Mouse (Mus musculus): Measurements from ENCODE around the gene Arhgap23.

Gene Arhgap23

GRCm38 (mm10) chr11:97502383-97502782 is 87.0 kb downstream of the Arhgap23 start:
- no peak for DNase-seq (ENCODE audit: low spot score in 2 of 2)

DNA sequence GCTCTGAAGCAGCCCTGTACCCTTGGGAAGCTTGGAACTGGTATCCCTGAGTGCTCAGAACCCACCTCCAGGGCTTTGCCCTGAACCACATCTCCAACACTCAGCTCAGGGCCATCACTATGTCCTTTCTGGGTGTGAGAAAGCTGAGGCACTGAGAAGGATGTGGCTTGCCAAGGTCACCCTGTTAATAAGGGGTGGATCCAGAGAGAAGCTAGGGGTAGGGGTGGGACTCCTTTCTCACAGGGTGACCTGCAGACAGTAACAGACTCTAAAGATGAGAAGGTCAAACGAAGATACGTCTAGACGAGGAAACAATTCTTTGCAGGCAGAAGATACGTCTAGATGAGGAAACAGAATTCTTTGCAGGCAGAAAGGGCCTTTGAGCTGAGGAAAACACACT is 87.5 kb downstream of the Arhgap23 start:
- DNase-seq (ENCODE audit: low spot score in 2 of 2) = no peak

- no peak for DNase-seq (ENCODE audit: low spot score in 2 of 2)
These were observed 90.5 kb downstream of the Arhgap23 start for GRCm38 (mm10) chr11:97505784-97506183.

DNA sequence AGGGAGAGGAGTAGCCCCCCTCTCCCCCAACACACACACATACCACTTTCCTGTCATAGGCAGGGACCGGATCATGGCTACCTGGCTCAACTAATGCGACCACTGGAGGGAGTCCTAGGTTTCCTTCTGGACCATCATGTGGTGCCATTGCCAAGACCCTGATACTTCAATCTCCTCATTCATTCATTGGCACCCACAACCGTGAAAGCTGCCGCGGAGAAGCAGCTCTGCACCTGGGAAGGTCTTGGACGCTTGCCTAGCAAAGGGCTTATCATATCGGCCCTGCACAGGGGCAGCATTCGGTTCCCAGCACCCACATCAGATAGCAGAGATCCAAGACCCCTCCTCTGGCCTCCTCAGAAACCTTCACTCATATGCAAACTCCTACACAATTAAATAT is 91.0 kb downstream of the Arhgap23 start:
- DNase-seq (ENCODE audit: low spot score in 2 of 2) = no peak

- no peak for DNase-seq (ENCODE audit: low spot score in 2 of 2)
These were observed 92.9 kb downstream of the Arhgap23 start for GRCm38 (mm10) chr11:97508198-97508597.

DNA sequence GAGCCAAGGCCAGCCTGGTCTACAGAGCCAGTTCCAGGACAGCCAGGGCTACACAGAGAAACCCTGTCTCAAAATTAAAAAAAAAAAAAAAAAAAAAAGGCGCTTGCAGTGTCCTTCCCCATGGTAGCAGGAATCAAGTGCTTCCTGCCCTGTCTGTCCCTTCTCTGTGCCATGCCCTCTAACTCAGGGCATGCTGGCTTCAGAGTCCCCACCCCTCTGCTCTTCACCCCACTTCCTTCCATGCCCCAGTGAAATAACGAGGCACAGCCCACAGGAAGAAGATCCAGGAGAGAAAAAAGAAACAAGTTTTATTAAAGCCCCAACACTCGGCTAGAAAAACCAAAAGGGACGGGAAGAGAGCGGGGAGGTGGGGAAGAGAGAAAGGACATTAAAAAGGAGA is 93.7 kb downstream of the Arhgap23 start:
- no peak for DNase-seq (ENCODE audit: low spot score in 2 of 2)

DNA sequence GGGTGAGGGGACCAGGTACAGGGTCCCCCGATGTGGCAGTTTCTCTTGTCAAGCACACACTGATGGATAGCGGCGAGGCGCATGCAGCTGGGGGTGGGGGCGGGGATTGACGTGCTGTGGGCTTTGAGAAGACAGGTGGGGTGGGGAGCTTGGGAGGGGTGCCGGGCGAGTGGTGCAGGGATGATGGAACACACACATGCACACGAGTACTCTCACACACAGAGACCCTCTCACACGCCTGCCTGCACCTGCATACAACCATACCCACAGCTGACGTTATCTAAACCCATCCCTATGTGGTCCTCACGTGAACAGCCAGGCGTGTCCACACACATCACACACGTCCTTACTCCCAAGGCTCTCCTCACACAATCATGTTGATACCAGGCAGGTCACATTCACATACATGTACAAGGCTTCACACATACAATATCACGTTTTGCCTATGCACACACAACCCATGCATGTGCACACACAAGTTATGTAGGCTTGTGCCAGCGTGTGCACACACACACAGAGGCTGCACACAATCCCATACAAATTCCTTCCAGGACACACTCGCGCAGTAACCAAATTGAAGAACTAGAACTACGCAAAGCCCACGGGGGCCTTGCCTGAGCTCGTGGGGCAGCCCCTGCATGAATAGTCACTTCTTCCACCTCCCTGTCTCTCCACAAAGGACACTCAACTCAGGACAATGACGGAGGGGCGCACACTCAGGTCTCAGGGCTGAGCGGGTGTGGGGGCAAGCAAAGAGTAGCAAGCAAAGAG is 94.6 kb downstream of the Arhgap23 start:
- no peak for DNase-seq (ENCODE audit: low spot score in 2 of 2)

DNA sequence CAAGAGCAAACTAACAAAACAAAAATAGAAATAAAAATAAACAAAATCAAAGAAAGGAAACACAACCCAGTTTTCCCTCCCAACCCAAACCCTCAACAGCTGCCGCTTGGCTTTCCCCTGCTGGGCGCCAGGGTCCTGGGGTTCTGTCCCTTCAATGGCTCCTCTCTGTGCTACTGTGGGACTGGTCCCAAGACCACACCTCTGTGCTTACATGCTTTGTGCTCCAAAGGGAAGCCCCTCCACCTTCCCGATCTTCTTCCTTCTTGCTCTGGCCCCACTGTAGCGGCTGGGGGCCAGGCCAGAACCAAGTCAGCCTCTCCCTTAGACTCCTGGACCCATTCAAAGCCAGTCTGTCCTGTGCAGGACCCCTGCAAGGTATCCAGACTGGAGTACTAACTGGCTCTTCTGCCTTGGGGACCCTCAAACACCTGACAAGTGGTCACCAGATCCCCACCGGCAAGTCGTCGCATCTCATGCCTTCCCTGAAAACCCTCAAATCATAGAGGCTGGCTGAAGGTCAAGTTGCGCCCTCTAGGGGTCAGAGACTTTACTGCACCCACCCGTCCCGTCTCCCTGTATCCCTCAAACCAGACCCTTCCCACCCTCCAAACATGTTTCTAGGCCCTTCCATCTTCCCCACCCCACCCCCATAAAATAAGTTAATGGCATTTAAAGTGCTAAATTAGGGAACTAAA is 95.8 kb downstream of the Arhgap23 start:
- peak in 1 of 2 experiments; percentile 45 for DNase-seq (ENCODE audit: low spot score in 2 of 2)

DNA sequence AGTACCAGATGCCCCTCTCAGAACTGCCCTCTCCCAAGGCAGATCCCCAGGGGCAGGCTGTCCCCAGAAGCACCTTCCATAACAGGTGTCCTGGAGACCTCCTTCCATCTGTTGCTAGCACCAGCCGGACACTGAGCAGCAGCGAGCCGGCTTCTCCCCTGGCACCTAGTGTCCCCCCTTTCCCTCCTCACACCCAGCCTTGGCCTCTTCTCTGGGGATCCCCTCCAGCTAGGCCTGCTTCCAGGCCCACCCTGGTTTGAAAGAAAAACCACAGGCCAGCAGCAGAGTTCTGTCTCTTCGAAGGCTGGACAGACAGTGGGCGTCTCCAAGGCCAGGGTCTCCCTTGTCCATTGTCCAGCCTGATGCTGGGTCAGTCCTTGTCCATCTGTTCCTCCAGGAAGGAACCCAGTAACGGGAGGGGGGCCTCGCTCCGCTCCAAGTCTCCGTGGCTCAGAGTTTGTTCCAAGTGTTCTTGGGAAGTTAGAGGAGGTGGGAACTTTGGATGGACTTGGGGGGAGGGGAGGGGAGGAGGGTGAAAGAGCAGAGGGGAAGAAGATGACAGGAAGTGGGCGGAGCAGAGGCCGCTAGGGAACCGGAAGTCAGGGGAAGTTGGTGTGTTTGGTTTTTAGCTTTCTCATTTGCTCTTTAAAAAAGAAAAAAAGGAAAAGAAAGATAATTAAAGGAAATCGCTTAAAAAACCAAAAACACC is 96.5 kb downstream of the Arhgap23 start:
- no peak for DNase-seq (ENCODE audit: low spot score in 2 of 2)

DNA sequence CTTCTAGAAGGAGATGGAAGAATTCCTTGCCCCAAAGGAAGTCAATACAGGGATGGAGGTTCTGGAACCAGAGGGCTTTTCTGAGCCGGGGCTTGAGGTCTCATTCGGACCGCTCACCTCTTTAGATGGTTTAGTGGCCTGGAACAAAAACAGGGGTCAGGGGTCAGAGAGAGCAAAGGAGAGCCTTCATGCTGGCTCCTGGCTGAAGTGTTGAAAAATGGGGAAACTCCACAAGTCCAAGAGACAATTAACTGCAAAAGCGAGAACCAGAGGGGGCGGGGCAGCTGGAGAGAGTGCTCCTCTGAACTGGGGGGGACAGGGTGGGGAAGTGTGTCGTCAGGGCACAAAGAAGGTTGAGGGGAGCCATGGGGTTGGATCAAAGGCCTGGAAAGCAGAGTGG is 97.2 kb downstream of the Arhgap23 start:
- DNase-seq (ENCODE audit: low spot score in 2 of 2) = no peak

- DNase-seq (ENCODE audit: low spot score in 2 of 2) = no peak
These were observed 97.7 kb downstream of the Arhgap23 start for GRCm38 (mm10) chr11:97513066-97513465.

GRCm38 (mm10) chr11:97520541-97520940 is 105.2 kb downstream of the Arhgap23 start:
- DNase-seq (ENCODE audit: low spot score in 2 of 2) = no peak

DNA sequence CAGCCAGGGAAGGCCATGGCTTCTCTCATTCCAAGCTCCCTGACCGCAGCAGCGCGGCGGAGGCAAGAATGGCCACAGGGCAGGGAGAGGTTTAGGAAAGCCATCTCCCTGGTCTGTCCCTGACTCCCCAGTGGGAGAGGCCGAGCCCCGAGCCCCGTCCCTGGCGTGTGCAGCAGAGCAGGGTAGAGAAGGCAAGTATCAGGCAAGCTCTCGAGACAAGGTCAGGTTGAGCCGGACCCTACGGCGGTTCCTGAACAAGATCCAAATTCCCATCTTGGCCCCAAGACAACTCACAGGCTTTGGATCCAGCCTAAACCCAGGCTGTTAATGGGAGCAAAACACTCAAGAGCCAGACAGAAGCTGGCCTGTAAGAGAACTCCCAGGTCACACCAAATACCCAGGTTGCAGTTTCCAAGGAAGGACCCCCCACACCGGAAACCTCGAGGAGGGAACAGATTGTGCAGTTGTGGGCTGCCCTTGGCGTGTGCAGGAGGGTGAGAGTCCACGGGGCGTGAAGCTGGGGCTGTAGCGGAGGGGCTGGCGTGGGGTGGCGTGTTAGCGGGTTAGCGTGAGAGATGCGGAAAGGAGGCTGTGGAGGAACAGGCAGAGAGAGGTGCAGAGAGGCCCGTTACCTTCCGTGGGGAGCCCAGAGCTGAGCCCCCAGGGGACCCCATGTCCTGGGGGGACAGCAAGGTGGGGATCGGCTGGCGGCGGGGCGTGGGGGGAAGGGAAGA is 106.6 kb downstream of the Arhgap23 start:
- DNase-seq (ENCODE audit: low spot score in 2 of 2) = no peak

DNA sequence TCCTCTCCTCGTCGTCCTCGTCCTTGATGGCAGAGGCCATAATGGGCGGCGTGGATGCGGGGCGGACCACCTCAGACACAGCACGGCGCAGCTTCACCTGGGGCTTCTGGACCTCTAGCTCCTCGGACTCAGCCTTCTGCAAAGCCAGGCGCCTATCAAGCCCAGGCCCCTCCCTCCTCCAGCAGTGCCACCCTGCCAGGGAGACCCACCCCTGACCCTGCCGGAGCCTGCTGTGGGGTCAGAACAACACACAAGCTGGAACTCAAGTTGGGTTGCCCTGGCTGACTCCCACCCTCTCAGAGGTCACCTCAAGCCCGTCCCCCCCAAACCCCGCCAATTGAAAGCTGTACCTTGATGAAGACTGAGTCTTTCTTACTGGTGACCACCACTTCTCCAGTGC is 107.8 kb downstream of the Arhgap23 start:
- DNase-seq (ENCODE audit: low spot score in 2 of 2) = no peak

- DNase-seq (ENCODE audit: low spot score in 2 of 2) = no peak
These were observed 108.5 kb downstream of the Arhgap23 start for GRCm38 (mm10) chr11:97523827-97524261.

DNA sequence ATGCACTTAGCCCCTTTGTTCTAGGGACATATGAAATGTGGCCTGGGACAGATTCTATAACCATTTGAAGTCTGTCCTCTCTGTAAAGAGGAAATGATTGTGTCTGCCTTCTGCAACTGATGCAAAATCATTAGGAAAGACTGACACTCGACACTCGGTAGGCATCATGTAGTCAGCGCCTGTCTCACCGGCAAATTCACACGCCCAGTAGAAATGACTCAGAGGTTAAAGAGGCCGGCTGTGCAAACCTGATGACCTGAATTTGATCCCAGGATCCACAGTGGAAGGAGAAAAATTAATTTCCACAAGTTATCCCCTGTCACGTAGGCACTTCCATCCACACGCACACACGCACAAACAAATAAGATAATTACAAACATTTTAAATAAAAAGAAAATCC is 109.0 kb downstream of the Arhgap23 start:
- DNase-seq (ENCODE audit: low spot score in 2 of 2) = no peak

GRCm38 (mm10) chr11:97525313-97525712 is 110.0 kb downstream of the Arhgap23 start:
- no peak for DNase-seq (ENCODE audit: low spot score in 2 of 2)

GRCm38 (mm10) chr11:97528282-97528808 is 113.0 kb downstream of the Arhgap23 start:
- no peak for DNase-seq (ENCODE audit: low spot score in 2 of 2)

DNA sequence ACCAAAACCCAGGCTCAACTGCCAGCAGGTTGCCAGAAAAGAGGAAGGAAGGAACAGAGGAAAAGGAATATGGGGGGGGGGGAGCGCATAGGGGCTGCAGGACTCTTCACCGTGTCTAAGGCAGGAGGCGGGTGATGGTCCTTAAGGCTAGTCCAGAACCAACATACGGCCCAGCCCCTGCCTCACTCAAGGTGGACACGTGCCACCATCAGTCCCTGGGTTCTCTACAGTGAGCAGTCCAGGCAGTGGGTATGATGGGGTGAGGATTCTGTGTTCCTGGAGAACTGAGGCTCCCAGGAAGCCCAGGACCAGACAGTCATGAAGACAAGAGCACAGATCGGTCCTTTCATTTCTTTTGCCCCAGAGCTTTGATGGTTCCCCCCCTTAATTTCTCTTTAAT is 114.7 kb downstream of the Arhgap23 start:
- DNase-seq (ENCODE audit: low spot score in 2 of 2) = no peak

- DNase-seq (ENCODE audit: low spot score in 2 of 2) = no peak
These were observed 115.6 kb downstream of the Arhgap23 start for GRCm38 (mm10) chr11:97530961-97531360.

- DNase-seq (ENCODE audit: low spot score in 2 of 2) = peak; percentile 77 to 87
These were observed 116.3 kb downstream of the Arhgap23 start for GRCm38 (mm10) chr11:97531381-97532260.
